7 mouse cellular contexts compared by ENCODE assay signal in the genomic region with DNA sequence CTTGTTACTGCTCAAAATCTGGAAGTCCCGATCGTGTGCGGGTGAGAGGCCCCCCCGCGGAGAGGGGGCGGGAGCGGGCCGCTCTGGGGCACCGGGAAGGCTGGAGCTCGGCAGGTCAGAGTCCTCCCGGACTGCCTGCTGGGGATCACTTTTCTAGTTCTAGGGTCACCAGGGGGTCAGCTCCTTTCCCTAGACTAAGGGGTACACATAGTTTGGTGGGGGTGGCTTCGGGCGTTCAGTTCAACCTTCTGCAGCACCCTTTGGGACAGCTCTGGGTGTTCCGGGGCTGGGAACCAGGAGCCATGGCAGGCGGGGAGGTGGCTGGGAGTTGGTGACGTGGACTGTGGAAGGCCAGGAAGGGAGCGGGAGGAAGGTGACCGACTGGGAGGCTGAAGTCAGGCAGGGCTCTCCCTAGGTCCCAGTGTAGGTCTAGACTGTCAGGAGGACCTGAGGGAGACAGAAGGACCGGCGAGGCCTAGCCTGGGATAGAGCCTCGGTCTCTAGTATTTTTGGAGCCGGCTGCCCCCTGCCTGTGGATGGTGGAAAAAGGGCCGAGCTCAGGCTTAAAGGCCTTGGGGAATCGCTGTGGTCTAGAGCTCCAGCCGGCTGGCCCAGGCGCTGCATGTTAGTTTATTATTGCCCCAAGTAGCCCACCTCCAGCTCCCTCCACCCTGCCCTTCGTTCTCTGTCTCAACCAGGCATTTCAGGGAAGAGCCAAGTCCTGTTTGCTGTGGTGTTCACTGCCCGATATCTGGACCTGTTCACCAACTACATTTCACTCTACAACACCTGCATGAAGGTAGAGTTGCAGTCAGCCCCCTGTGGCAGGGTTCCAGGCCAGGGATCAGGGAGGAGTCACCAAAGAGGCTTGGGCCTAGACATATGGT. TPM values are rescaled to one million over a fixed set of nuclear protein-coding genes. Genes with fewer than 3 reads are reported as not detected.
DNase-seq lines count a peak whose midpoint lies in the region; ATAC-seq and TF ChIP-seq lines count a peak whose summit lies in the region.

No protein-coding gene starts in this region.

- under 1% methylated on average over 28 of the region's 28 CpGs for WGBS in cerebellum, adult 2 months
- 3% methylated on average over 27 of the region's 28 CpGs for WGBS in hindbrain, embryonic 12.5 days

- intact Hi-C loops in left cerebral cortex, postnatal 36 days (cut with DNase I) = loop anchor here (2.0 to 5.0 kb wide), 2 partner anchors 64 to 135 kb away; no protein-coding TSS in a partner anchor

- peaks cover 9% of the 10 kb centered on the region; the same call in 1 of the 2 replicates for H3K4me1 ChIP-seq in cerebellum, adult 2 months (ENCODE audit: control insufficient read depth, insufficient read depth, low read length)
- H3K4me1 ChIP-seq in hindbrain, embryonic 12.5 days = peaks cover 47% of the 10 kb centered on the region

- H3K4me2 ChIP-seq in hindbrain, embryonic 12.5 days (replicated peaks) = peak overlapping the region; percentile 80

- peaks cover 29% of the 10 kb centered on the region for H3K36me3 ChIP-seq in hindbrain, embryonic 12.5 days

- TF ChIP-seq CTCF in cerebellum, adult 2 months (IDR thresholded peaks at IDR 0.05; ENCODE audit: borderline replicate concordance, insufficient read depth, low read depth, low read length) = no peak

- peak; percentile 56 for DNase-seq in R1 (ENCODE audit: low read depth, low spot score)
- DNase-seq in cerebellum, adult 2 months = peak; percentile 65 to 78
- peak; percentile 31 for DNase-seq in forelimb bud, embryonic 11.5 days (ENCODE audit: low read depth, low spot score)
- peak; percentile 61 to 62 for DNase-seq in left cerebral cortex, postnatal 36 days (ENCODE audit: low spot score in 2 of 2)
- peak; percentile 46 for DNase-seq in right cerebral cortex, postnatal 14 days

- H3K27ac ChIP-seq in cerebellum, adult 2 months (ENCODE audit: insufficient read depth, low read length) = peak overlapping the region; percentile 57
- peak overlapping the region; percentile 86 for H3K27ac ChIP-seq in hindbrain, embryonic 12.5 days

- peak overlapping the region; percentile 85 for H3K4me3 ChIP-seq in cerebellum, adult 2 months (replicated peaks; ENCODE audit: insufficient read depth, low read depth, low read length)
- peak overlapping the region; percentile 76 for H3K4me3 ChIP-seq in hindbrain, embryonic 12.5 days

- peak overlapping the region; percentile 96 for H3K9ac ChIP-seq in hindbrain, embryonic 12.5 days

- TF ChIP-seq POLR2A in cerebellum, adult 2 months (IDR thresholded peaks at IDR 0.05; ENCODE audit: borderline replicate concordance, insufficient read depth, low read length) = no peak

- no peaks in the 10 kb centered on the region for H3K9me3 ChIP-seq in hindbrain, embryonic 12.5 days (replicated peaks)

- H3K27me3 ChIP-seq in cerebellum, adult 2 months (ENCODE audit: control insufficient read depth, insufficient read depth, low read length) = no peaks in the 10 kb centered on the region; the same call in 1 of the 2 replicates
- H3K27me3 ChIP-seq in hindbrain, embryonic 12.5 days = peaks cover 35% of the 10 kb centered on the region

- peak; percentile 43 for ATAC-seq in hindbrain, embryonic 12.5 days (ENCODE audit: low FRiP score)
- peak; percentile 39 for ATAC-seq in megakaryocyte-erythroid progenitor cell, adult 5-6 weeks (replicated peaks; ENCODE audit: low FRiP score, low TSS enrichment, poor library complexity, severe bottlenecking)

RNA-seq across cellular contexts. Expression of a gene that starts 0.7 kb away (rescaled TPM):
- polyA plus RNA-seq in cerebellum, adult 2 months (2012; rRNA removed) = 99.9 and 106 TPM in 2 replicates
- polyA plus RNA-seq in hindbrain, embryonic 12.5 days (2016; fragmentation: Nextera tagmentation; extraction: Ambion mirVana) = 43.5 and 45.6 TPM in 2 replicates
- 10 to 100 TPM; 71.0 to 80.0 TPM for total RNA-seq in left cerebral cortex, postnatal 36 days (2021)
- total RNA-seq in megakaryocyte-erythroid progenitor cell, adult 5-6 weeks (2014; fragmentation: Nextera tagmentation) = 76.7 and 91.3 TPM in 2 replicates
- total RNA-seq in megakaryocyte-erythroid progenitor cell, adult 5-6 weeks (2017) = 44.4 and 50.2 TPM in 2 replicates

RNA-seq across cellular contexts. Expression of a gene that starts 4.9 kb away (rescaled TPM):
- polyA plus RNA-seq in cerebellum, adult 2 months (2012; rRNA removed) = 14.9 and 16.4 TPM in 2 replicates
- polyA plus RNA-seq in hindbrain, embryonic 12.5 days (2016; fragmentation: Nextera tagmentation; extraction: Ambion mirVana) = 1.6 TPM in 2 replicates
- 10 to 100 TPM; 10.2 to 12.3 TPM for total RNA-seq in left cerebral cortex, postnatal 36 days (2021)
- total RNA-seq in megakaryocyte-erythroid progenitor cell, adult 5-6 weeks (2014; fragmentation: Nextera tagmentation) = 0.92 TPM in 1 of 2 replicates, not detected in the other
- total RNA-seq in megakaryocyte-erythroid progenitor cell, adult 5-6 weeks (2017) = 0.23 TPM in 1 of 2 replicates, not detected in the other

RNA-seq across cellular contexts. Expression of a gene that starts 23.2 kb away (rescaled TPM):
- polyA plus RNA-seq in cerebellum, adult 2 months (2012; rRNA removed) = not detected in 2 replicates
- 0.52 TPM in 1 of 2 replicates, not detected in the other for polyA plus RNA-seq in hindbrain, embryonic 12.5 days (2016; fragmentation: Nextera tagmentation; extraction: Ambion mirVana)
- not detected for total RNA-seq in left cerebral cortex, postnatal 36 days (2021)
- not detected in 2 replicates for total RNA-seq in megakaryocyte-erythroid progenitor cell, adult 5-6 weeks (2014; fragmentation: Nextera tagmentation)
- not detected in 2 replicates for total RNA-seq in megakaryocyte-erythroid progenitor cell, adult 5-6 weeks (2017)

RNA-seq across cellular contexts. Expression of a gene that starts 23.4 kb away (rescaled TPM):
- 42.0 and 46.5 TPM in 2 replicates for polyA plus RNA-seq in cerebellum, adult 2 months (2012; rRNA removed)
- polyA plus RNA-seq in hindbrain, embryonic 12.5 days (2016; fragmentation: Nextera tagmentation; extraction: Ambion mirVana) = 3.4 and 5.2 TPM in 2 replicates
- total RNA-seq in left cerebral cortex, postnatal 36 days (2021) = 10 to 100 TPM; 21.8 to 22.0 TPM
- 9.1 and 10.3 TPM in 2 replicates for total RNA-seq in megakaryocyte-erythroid progenitor cell, adult 5-6 weeks (2014; fragmentation: Nextera tagmentation)
- total RNA-seq in megakaryocyte-erythroid progenitor cell, adult 5-6 weeks (2017) = 7.3 and 11.3 TPM in 2 replicates

RNA-seq across cellular contexts. Expression of a gene that starts 42.6 kb away (rescaled TPM):
- 14.9 and 15.5 TPM in 2 replicates for polyA plus RNA-seq in cerebellum, adult 2 months (2012; rRNA removed)
- 43.2 and 45.8 TPM in 2 replicates for polyA plus RNA-seq in hindbrain, embryonic 12.5 days (2016; fragmentation: Nextera tagmentation; extraction: Ambion mirVana)
- total RNA-seq in left cerebral cortex, postnatal 36 days (2021) = 10 to 100 TPM; 19.5 to 21.0 TPM
- 45.7 and 67.7 TPM in 2 replicates for total RNA-seq in megakaryocyte-erythroid progenitor cell, adult 5-6 weeks (2014; fragmentation: Nextera tagmentation)
- 22.1 and 39.4 TPM in 2 replicates for total RNA-seq in megakaryocyte-erythroid progenitor cell, adult 5-6 weeks (2017)

Comparison
In these comparisons a context has a peak if more than half of its experiments do, and no peak if none do; other contexts are left out.
1. Peak in every context shown above with its lines: DNase-seq, ATAC-seq, H3K4me3 ChIP-seq and H3K27ac ChIP-seq.
2. RNA of a gene that starts 4.9 kb away (total RNA-seq): 10.2 to 12.3 TPM in left cerebral cortex, postnatal 36 days; 0.23 to 0.92 TPM in megakaryocyte-erythroid progenitor cell, adult 5-6 weeks; every median in the first group is over 4 times any median in the second.